Mouse (Mus musculus) adipocyte (in vitro differentiated cells): ENCODE results near the gene Scyl1.

Source experiments
- DNase-seq: peaks from one replicate; pipeline ENCODE4 v3.0.0-alpha.2; 2016; ENCODE audit warnings: low spot score

Scyl1 gene

DNA sequence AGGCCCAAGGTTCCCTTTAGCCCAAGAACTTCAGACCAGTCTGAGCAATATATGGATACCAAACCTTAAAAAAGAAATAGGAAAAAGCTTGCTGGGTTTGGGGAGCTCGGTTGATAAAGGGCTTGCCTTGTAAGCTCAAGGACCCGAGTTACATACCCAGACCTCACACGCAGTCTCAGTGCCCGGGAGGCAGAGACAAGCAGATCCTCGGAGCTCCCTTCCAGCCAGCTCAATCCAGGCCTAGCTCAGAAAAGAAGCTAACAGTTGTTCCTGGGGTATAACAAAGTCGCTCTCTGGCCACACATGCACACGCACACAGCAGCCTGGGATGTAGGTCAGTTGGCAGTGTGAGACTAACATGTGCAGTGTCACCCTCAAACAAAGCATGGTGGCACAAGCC, 16.7 kb upstream of the Scyl1 start:
- DNase-seq, result no peak

DNA sequence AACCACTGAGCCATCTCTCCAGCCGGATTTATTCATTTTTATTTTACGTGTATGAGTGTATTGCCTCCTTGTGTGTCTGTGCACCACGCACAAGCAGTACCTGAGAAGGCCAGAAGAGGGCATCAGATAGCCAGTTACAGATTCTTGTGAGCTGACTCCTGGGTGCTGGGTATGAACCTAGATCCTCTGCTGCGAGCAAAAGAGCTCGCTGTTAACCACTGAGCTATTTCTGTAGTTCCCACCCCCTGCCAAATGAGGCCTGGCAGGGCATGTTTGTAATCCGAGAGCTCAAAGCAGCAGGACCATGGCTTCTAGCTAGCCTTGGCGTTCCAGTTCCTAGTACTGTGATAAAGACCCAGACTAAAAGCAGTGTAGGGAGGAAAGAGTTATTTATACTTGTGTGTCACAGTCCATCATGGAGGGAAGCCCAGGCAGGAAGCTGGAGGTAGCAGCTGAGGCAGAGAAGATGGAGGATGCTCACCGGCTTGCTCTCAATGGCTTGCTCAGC, 16.0 kb upstream of the Scyl1 start:
- DNase-seq, result peak; percentile 91

DNA sequence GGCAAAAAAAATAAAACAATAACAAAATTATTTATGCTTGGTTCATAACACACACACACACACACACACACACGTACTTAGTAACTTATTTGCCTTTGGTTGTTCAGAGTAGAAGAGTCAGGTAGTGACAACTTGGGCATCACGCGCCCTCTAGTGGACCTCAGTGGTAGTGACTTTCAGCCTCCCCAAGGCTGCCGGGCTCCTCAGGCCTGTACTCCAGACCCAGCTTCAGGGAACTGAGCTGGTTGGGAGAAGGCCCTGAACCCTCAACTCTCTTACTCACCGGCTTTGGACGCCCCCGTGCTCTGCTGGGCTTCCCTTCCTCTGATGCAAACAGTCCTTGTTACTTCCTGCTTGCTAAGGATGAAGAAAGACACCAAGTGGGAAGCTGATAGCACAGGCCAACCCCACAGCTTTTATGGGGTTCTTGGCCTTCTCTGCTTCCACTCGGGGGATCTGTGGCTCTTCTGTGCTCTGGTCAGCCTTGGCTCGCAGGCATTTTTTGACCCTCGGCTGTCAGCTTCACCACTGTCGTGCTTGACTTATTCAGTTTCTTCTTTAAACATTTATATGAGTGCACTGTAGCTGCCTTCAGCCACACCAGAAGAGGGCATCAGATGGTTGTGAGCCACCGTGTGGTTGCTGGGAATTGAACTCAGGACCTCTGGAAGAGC, 15.4 kb upstream of the Scyl1 start:
- DNase-seq, result peak; percentile 93

DNA sequence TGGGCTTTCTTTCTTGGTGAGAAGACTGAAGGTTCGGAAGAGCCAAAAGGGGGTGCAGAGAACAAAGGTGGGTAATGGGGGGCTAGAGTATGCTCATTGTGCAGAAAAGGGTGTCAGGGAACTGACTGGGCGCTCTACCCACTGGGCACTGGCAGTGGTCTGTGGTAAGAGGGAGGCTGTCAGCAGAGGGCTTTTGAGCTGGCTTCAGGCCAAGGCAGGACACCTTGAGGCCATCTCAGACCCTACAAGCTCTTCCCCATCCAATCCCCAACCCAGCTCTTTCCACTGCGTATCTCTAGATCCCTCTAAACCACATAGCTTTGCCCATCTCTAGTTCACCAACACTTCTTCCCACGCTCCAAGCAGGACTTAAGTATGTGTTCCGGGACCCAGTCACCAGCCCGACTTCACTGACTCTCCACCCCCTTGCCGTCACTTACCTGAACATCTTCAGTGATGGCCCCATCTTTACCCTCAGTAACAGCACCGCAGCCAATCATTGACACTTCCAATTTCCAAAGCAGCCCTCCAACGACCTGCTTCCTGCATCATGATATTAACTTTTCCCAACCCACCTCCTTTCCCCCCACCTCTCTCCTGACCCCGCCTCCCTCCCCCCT, 13.8 kb upstream of the Scyl1 start:
- DNase-seq, result no peak

DNA sequence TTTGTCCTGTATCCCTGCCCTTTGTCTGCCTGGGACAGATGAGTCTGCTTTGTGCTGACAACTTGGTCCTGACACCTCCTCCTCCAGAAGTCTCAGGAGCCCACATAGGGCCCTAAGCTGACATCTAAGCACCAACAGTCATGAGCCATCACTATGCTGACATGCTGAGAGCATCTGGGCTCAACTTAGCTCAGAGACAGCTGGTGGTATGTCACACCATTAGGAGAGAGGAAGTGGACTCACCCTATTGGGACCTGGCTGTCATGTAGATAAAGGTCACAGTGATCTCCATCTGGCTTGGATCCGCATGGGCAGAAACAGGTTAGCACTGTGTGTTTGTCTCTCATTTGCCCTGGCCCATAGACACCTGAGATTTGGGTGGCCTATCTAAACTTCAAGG, 10.9 kb upstream of the Scyl1 start:
- DNase-seq, result no peak

DNA sequence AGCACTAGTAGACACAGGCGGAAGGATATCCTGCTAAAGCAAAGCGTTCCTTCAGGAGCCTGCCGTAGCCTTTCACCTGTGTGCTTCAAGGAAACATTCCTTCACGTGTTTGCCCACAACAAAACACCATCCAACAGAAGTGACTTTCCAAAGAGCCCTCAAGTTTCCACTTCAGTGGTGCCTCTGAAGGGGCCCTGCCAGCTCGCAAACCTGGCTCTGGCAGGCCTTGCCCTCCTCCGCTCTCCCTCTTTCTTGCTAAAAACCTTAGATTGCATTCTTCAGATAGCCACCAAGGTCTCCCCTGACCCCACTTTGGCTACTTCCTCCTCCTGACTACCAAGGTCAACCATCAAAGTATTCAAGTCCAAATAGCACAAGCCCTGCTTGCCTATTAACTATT, 10.3 kb upstream of the Scyl1 start:
- DNase-seq, result no peak

DNA sequence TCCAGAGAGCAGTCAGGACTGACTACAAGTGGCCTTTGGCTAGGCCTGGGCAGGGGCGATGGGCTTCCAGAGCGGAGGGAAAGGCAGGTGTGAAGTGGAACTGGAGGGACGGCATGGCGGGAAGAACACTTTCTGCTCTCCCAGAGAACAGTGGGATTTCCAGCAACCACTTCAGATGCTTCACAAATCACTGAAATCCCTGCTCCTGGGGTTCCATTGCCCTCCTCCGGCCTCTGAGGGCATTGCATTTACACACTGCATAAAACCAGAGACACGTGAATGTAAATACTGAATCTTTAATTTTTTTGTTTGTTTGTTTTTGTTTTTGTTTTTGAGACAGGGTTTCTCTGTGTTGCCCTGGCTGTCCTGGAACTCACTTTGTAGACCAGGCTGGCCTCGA, 9.0 kb upstream of the Scyl1 start:
- peak; percentile 78 for DNase-seq

DNA sequence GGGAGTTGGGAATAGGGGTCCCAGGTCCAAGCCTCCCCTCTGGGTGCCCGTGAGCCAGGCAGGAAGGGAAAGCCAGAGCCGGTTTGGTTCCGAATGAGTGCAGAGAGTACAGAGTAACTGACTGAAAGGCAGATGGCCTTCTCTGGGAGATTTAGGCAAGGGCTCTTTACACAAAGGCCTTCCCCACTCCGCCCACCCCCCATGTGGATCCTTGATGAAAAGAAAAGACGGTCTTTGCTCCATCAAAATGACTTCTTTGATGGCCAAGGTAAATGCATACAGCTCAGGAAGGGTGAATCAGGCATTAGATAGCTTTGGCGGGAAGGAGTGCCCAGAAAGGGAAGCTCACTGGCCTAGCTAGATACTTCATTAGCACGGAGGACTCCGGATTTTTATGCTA, 7.1 kb upstream of the Scyl1 start:
- no peak for DNase-seq

DNA sequence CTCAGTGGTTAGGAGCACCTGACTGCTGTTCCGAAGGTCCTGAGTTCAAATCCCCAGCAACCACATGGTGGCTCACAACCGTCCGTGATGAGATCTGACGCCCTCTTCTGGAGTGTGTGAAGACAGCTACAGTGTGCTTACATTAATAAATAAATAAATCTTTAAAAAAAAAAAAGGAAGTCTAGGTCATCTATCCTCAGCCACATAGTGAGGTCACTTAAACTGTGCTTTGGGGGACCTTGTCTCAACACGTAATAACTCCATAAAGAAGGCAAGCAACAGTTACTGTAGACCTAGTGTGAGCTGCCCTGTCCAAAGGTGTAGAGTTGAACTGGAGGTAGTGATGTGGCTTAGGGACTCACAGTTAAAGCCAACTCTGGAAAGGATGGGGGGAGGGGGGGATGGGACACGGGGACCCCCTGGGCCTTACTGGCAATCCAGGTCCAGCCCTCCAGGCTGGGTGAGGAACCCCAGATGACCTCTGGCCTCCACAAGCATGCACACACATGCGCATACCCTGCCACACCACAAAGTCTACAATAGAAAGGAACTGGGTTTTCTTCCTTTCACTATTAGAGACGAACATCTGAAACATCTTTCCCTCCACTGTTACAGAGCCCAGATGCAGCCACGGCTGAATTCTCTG, 6.3 kb upstream of the Scyl1 start:
- no peak for DNase-seq

DNA sequence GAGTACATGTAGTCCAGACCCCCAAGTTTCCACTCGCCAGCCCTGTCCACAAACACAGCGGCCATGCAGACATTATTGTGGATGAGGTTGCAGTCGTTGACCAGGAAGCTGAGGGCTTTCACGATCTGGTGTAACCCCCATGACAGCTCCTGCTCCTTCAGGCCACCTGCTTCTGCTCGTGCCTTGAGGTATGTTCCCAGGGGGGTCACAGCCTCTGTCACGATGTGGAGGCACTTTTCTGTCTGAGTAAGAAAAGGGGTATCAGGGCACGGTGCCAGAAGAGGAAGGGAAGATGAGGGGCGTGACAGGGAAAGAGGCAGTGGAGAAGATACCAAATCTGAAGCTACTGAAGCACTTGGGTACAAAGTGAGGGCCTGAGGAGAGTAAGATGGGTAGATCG, 908 bp downstream of the Scyl1 start:
- DNase-seq, result no peak

DNA sequence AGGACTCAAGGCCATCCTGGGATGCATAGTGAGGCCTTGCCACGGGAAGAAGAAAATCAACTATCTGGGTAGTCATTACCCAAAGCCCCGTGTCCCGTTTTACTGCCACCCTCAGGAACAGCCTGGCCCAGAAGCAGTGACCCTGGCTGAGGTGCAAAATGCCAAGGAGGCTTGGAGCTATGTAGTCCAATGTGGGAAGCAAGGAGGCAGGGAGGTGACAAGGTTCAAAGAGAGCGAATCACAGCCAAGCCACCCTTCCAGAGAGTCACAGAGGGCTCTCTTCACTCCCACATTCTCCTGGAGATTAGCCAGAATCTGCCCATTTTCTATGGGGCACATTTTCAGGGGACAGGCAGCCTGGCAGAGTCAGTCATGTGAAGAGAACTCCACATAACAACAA, 3.9 kb downstream of the Scyl1 start:
- DNase-seq, result no peak

DNA sequence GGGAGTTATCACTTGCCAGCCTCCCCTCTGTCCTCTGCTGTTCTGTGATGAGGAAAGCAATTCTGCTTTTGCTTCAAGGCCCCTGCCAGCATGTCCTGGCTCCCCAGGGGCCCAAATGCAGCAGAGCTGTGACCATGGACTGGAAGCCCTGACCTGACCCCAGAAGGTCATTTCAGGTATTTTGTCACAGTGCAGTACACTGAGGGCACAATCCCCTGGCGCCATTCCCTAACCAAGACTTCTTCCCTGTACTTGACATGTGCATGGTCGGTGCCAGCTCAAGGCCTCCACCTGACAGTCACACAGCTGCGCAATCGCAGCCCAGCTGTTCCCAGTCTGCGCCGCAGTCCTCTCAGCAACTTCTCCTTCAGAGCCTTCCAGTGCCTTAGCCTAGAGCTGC, 8.1 kb downstream of the Scyl1 start:
- DNase-seq, result no peak

DNA sequence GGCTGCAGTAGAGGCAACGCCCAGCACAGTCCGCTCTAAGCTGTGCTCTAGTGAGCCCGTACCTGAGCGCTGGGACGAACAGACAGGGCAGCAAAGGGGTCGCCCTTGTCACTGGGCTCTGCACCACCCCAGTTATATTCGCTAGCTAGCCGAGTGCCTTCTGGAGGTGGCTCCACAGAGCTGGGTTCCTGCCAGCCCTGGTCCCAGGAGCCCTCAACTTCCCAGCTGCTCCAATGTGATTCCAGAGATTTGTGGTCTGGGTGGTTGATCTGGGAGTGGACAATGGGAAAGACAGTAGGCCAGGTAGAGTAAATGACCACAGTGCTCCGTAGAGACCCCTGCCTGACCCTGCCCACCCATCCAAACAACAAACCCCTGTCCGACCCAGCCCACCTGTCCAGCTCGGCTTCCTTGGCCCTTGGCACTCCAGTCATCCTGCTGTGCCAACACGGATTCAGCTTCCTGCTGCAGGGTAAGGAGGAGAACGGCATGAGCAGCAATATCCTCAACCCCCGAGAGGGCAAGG, 12.3 kb downstream of the Scyl1 start:
- DNase-seq, result peak; percentile 43

DNA sequence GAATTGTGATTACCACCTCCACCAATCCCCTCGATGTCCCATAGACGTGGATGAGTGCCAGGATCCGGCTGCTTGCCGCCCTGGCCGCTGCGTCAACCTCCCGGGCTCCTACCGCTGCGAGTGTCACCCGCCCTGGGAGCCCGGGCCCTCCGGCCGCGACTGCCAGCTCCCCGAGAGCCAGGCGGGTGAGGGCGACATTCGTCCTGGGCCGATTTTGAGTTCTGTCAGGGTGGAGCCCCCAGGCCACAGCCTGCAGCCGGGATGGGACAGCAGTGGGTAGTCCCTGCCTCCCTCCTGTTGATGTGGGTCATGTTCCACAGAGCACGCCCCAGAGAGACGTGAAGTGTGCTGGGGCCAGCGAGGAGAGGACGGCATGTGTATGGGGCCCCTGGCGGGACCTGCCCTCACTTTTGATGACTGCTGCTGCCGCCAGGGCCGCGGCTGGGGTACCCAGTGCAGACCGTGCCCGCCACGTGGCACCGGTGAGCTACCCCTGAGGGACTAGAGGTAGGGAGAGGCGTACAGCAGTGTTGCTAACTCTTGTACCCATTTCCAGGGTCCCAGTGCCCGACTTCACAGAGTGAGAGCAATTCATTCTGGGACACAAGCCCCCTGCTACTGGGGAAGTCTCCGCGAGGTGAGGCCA, 14.1 kb downstream of the Scyl1 start:
- no peak for DNase-seq

DNA sequence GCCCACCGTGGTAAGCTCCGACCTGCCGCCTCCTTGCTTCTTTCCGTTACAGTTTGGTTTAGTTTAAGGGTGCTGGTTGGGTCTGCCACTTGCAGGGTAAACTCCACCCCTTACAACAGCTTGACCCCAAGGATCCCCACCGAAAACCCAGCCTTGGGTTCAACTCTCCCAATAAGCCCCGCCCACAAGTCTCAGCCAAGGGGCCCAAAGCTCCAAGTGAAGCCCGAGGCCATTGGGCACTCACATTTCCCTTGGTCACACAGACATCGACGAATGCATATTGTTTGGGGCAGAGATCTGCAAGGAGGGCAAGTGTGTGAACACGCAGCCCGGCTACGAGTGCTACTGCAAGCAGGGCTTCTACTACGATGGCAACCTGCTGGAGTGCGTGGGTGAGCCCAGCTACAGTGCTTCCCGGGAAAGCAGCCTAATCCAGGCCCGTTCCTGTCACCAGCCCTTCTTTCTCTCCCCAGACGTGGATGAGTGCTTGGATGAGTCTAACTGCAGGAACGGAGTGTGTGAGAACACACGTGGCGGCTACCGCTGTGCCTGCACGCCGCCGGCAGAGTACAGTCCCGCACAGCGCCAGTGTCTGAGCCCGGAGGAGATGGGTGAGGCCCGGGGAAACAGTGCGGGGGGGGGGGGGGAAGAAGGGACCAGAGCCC, 14.8 kb downstream of the Scyl1 start:
- no peak for DNase-seq

DNA sequence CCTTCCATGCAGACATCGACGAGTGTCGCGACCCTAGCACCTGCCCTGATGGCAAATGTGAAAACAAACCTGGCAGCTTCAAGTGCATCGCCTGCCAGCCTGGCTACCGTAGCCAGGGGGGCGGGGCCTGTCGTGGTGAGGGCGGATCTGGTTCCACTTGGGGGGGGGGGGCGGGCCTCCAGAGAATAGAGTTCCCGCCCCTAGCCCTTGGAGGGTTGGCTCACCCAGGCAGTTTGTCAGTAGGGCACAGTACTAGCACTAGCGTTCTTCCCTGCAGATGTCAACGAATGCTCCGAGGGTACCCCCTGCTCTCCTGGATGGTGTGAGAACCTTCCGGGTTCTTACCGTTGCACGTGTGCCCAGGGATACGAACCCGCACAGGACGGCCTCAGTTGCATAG, 19.5 kb downstream of the Scyl1 start:
- DNase-seq, result no peak

DNA sequence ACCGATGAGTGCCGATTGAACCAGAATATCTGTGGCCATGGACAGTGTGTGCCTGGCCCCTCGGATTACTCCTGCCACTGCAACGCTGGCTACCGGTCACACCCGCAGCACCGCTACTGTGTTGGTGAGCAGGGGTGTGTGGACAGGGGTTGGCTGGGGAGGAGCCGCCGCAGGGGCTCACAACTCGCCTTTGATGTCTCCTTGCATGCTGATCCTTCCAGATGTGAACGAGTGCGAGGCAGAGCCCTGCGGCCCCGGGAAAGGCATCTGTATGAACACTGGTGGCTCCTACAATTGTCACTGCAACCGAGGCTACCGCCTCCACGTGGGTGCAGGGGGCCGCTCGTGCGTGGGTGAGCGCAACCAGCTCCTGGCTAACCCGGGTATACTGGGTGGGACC, 20.3 kb downstream of the Scyl1 start:
- DNase-seq, result no peak

DNA sequence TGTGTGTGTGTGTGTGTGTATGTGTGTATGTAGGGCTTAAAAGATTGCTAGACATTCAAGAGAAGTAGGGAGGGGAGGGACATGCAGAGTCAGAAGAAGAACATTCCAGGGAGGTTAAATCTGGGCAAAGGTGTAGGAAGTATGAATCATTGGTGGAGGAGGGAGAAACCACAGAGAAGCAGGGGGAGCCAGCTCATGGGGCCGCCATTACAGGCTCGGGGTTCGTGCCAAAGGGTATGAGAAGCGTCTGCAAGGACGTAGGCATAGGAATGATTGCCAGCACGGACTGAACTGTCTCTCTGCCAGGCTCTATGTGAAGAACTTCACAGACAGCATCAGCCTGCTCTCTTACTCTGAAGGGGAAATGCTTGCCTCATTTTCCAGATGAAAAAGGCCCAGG, 21.7 kb downstream of the Scyl1 start:
- DNase-seq, result peak; percentile 65

DNA sequence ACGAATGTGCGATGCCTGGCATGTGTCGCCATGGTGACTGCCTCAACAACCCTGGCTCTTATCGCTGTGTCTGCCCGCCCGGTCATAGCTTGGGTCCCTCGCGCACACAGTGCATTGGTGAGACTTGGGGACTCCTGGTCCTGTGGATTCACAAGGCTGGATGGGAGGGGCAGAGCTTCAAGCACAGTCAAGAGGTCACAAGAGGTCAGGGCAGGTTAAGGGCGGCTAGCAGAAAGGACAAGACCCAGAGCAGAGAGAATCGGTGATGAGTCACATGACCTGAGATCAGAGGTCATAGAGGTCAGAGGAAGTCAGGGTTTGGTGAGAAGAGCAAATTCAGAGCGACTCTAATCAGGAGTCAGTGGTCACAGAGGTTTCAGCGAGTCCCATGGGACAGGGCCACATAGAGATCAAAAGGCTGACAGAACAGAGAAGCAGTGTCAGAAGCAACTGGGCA, 24.3 kb downstream of the Scyl1 start:
- DNase-seq, result no peak

DNA sequence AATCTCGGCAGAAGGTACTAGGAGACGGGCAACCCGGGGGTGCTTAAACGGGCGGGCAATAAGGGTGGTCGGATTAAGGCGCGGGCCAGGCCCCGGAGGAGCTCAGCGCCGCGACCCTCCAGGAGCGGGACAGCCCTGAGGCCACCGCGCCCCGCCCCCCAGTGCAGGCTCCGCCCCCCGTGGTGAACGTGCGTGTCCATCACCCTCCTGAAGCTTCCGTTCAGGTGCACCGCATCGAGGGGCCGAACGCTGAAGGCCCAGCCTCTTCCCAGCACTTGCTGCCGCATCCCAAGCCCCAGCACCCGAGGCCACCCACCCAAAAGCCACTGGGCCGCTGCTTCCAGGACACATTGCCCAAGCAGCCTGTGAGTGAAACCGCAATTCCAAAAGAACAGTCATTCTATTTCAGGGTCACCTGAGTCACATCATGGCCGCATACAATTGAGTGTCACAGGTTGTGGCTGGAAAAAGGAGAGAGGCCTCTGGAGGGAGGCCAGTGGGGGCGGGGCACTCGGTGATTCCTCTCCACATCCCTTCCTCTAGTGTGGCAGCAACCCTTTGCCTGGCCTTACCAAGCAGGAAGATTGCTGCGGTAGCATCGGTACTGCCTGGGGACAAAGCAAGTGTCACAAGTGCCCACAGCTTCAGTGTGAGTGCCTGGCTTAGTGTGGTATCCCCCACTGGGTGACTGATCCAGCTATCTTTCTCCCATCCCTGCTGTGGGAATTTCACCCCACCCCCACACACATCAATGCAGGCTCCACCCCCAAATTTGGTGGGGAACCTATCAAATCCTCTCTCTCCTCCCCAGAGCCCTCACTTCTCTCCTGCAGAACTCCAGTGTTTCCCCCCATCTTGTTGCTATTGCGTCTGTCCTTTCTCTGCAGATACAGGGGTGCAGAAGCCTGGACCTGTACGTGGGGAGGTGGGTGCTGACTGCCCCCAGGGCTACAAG, 25.2 kb downstream of the Scyl1 start:
- no peak for DNase-seq

DNA sequence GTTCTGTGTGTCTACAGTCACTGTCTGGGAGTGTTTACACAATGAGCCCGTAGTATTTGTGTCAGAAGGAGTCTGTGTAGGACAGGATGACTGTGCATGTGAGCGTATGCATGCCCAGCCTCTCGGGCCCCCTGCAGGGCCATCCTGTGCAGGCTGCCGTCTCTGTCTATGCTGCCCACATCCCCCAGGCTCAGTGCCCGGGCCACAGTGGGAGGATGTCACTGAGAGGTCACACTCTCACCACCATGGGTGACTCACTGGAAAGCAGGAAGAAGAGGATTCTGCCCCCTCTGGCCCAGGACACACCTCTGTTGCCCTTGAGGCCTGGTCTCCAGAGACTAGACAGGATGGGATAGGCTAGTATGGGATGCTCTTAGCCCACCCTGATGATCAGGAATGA, 27.6 kb downstream of the Scyl1 start:
- DNase-seq, result peak; percentile 66
